Mouse (Mus musculus) kidney, postnatal 0 days (tissue): ENCODE results near the gene Gm11273. TPM values are rescaled to one million over a fixed set of nuclear protein-coding genes. Genes with fewer than 3 reads are reported as not detected.

Experiments
- ATAC-seq: fragments of 200-750 bp; cut with Nextera tagmentation; replicated peaks from 2 replicates; pipeline ENCODE4 v1.8.0; 2017; ENCODE audit warnings: low read depth, moderate number of reproducible peaks, moderate TSS enrichment, moderate library complexity; ENCODE audit not compliant: low FRiP score
- DNase-seq: peaks from one replicate; pipeline ENCODE4 v3.0.0-alpha.2; 2016; ENCODE audit warnings: low spot score
- H3K27ac ChIP-seq: fragments of 300-500 bp; sonication (generic); 2 replicates; pipeline ENCODE4 v1.5.1; 2014; ENCODE audit warnings: mild to moderate bottlenecking
- H3K27me3 ChIP-seq: fragments of 300-500 bp; sonication (generic); 2 replicates; pipeline ENCODE4 v1.6.1; 2014; ENCODE audit warnings: low read length, mixed read lengths; ENCODE audit not compliant: insufficient read depth
- H3K36me3 ChIP-seq: fragments of 300-500 bp; sonication (generic); 2 replicates; pipeline ENCODE4 v1.6.1; 2014; ENCODE audit warnings: low read length, mixed read lengths; ENCODE audit not compliant: insufficient read depth
- H3K4me1 ChIP-seq: fragments of 300-500 bp; sonication (generic); replicated peaks from 2 replicates; pipeline ENCODE4 v1.6.1; 2014; ENCODE audit warnings: antibody characterized with exemption, low read length, mixed read lengths; ENCODE audit not compliant: insufficient read depth
- H3K4me2 ChIP-seq: fragments of 300-500 bp; sonication (generic); 2 replicates; pipeline ENCODE4 v1.6.1; 2014; ENCODE audit warnings: mild to moderate bottlenecking, low read length, moderate library complexity, mixed read lengths
- H3K4me3 ChIP-seq: fragments of 300-500 bp; sonication (generic); replicated peaks from 2 replicates; pipeline ENCODE4 v1.5.1; 2014; ENCODE audit warnings: low read depth, low read length
- H3K9ac ChIP-seq: fragments of 300-500 bp; sonication (generic); 2 replicates; pipeline ENCODE4 v1.6.1; 2014; ENCODE audit warnings: low read depth, low read length
- H3K9me3 ChIP-seq: fragments of 300-500 bp; sonication (generic); replicated peaks from 2 replicates; pipeline ENCODE4 v1.6.1; 2016; ENCODE audit warnings: low read length, inconsistent platforms, mixed read lengths
- CTCF ChIP-seq: IDR thresholded peaks from 2 replicates; pipeline ENCODE4 v1.5.1; 2016; ENCODE audit warnings: antibody characterized with exemption, low read depth, mild to moderate bottlenecking, moderate library complexity
- WGBS: fragments of 180-500 bp; shearing (Covaris S2); extraction: QIAGEN DNeasy Blood & Tissue Kit; methylation state at CpG from one replicate; pipeline ENCODE4 v1.1.7; 2014; 5-methylcytosine and 5-hydroxymethylcytosine counted together
- polyA plus RNA-seq: library from polyadenylated mRNA; unstranded; fragments of >200 nt; fragmentation: Nextera tagmentation; extraction: Ambion mirVana; gene quantifications from 2 replicates; pipeline ENCODE4 v1.2.1, GENCODE M21; 2015

Gene Gm11273
- polyA plus RNA-seq, 1 experiment from 2014 or later = 18.1 TPM

DNA sequence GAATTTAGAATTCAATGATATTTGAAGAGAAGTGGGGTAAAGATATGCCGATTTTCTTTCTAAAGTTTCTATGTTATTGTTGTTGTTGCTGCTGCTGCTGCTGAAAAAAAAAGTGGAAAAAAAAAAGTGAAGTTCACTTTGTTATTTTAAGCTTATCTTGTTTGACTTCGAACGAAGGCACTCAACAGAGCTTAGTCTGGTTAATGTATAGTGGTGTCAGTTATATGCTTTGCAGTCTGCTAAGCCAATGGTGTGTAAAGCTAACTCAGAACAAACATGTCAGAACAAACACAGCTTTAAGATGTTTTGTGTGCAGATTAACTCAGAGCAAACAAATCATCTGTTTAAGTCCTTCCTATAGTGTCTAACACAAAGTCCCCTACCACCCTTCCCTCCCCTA is 47.1 kb downstream of the Gm11273 start:
- WGBS = 68% methylated on average over 3 of the region's 3 CpGs
- Histone ChIP-seq H3K4me2 (peak overlapping the region; percentile 61; the same call in 1 of the 2 replicates), H3K27ac (no peak overlapping the region), H3K27me3 (no peaks in the 10 kb centered on the region), H3K4me3 (no peak overlapping the region), H3K9ac (no peak overlapping the region), H3K36me3 (0 out of 2 replicates have a peak, but pooled peaks cover 4% of the 10 kb centered on the region), H3K9me3 (no peaks in the 10 kb centered on the region), H3K4me1 (no peaks in the 10 kb centered on the region)
- TF ChIP-seq CTCF = no peak
- ATAC-seq (no peak), DNase-seq (no peak)

DNA sequence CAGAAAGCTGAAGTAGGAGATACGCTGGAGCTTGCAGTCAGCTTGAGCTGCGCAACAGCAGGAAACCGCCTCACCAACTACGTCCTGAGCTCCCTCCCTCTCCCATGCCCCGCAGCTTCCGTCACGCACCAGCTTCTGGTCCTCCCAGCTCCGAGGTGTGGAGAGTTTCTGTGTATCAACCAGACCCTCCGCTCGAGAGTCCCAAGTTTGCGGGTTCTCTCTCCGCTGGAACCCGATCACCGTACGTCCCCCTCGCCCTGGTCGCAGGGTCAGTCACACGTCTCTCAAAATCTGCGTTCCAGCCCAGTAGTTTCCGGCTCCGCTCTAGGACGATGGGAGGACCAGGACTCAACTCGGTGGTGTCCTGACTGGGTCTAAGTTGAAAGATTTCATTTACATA is 47.8 kb downstream of the Gm11273 start, which contains the start of gene Zscan26:
Gene Zscan26, minus strand, starts transcription at position 282 of the 400 bp plus-strand sequence.
- Histone ChIP-seq H3K27ac (peak within 1 kb of the TSS; percentile 63), H3K27me3 (no peaks in the 10 kb centered on the region), H3K4me2 (peak within 1 kb of the TSS; percentile 61), H3K4me3 (peak within 1 kb of the TSS; percentile 53), H3K9me3 (no peaks in the 10 kb centered on the region), H3K4me1 (no peaks in the 10 kb centered on the region), H3K9ac (peak within 1 kb of the TSS; percentile 59), H3K36me3 (peaks cover 11% of the 10 kb centered on the region; the same call in 1 of the 2 replicates)
- peak; percentile 94 for ATAC-seq
- under 1% methylated on average over 23 of the region's 23 CpGs for WGBS
- DNase-seq = peak; percentile 89
- no peak for TF ChIP-seq CTCF

DNA sequence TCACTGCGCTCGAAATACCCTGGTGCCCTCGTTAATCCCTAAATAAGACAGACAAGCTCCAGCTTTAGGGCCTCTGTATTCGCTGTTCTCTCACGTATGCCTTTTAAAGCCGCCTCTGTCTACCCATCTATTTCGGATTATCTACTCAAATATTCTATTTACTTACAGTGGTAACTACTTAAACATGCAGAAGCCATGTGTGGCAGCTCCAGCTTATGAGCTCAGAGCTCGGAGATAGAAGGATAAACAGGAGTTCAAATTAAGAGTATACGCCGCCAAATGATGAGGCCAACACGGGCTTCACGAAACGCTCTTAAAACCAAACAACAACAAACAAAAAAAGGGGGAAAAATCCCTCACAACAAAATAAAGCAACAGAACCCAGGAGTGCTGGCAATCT is 48.2 kb downstream of the Gm11273 start:
- ATAC-seq (no peak), DNase-seq (peak; percentile 27)
- no peak for TF ChIP-seq CTCF
- Histone ChIP-seq H3K9ac (peak overlapping the region; percentile 59), H3K4me2 (peak overlapping the region; percentile 61), H3K4me1 (no peaks in the 10 kb centered on the region), H3K9me3 (no peaks in the 10 kb centered on the region), H3K4me3 (peak overlapping the region; percentile 53), H3K27ac (peak overlapping the region; percentile 63; the same call in 1 of the 2 replicates), H3K27me3 (no peaks in the 10 kb centered on the region), H3K36me3 (peaks cover 11% of the 10 kb centered on the region; the same call in 1 of the 2 replicates)
- WGBS = 2% methylated on average over 13 of the region's 13 CpGs

Other genes starting within 250 kb of the Gm11273 start
- not detected in 2 replicates for gene Gpx5, start 208.7 kb downstream of the Gm11273 start, polyA plus RNA-seq
- gene Gpx6, start 189.3 kb downstream of the Gm11273 start, polyA plus RNA-seq = 57.5 and 67.8 TPM in 2 replicates
- gene Olfr1367, start 154.5 kb downstream of the Gm11273 start, polyA plus RNA-seq = not detected in 2 replicates
- gene Zscan12, start 138.6 kb downstream of the Gm11273 start, polyA plus RNA-seq = 9.7 and 10.0 TPM in 2 replicates
- 64.7 and 65.4 TPM in 2 replicates for gene Zkscan3, start 98.7 kb downstream of the Gm11273 start, polyA plus RNA-seq
- gene Pgbd1, start 60.4 kb downstream of the Gm11273 start, polyA plus RNA-seq = 2.0 and 2.5 TPM in 2 replicates
- gene Zscan26, start 47.7 kb downstream of the Gm11273 start, polyA plus RNA-seq = 21.1 and 23.2 TPM in 2 replicates
- 3.4 and 3.7 TPM in 2 replicates for gene Nkapl, start 32.9 kb downstream of the Gm11273 start, polyA plus RNA-seq
- 4.0 and 4.3 TPM in 2 replicates for gene Zkscan4, start 22.5 kb downstream of the Gm11273 start, polyA plus RNA-seq
- gene Gm10065, start 22.0 kb downstream of the Gm11273 start, polyA plus RNA-seq = not detected in 2 replicates
- 0.43 TPM in 2 replicates for gene AK157302, start 6.2 kb downstream of the Gm11273 start, polyA plus RNA-seq
- 4.6 and 5.0 TPM in 2 replicates for gene Zkscan8, start 29.7 kb upstream of the Gm11273 start, polyA plus RNA-seq
- gene Olfr1366, start 41.4 kb upstream of the Gm11273 start, polyA plus RNA-seq = 0.11 and 0.13 TPM in 2 replicates
- gene Olfr1535, start 58.5 kb upstream of the Gm11273 start, polyA plus RNA-seq = not detected in 2 replicates
- not detected in 2 replicates for gene Olfr1364, start 80.3 kb upstream of the Gm11273 start, polyA plus RNA-seq
- not detected in 2 replicates for gene Olfr1362, start 112.6 kb upstream of the Gm11273 start, polyA plus RNA-seq
- gene Olfr11, start 141.1 kb upstream of the Gm11273 start, polyA plus RNA-seq = not detected in 2 replicates
- not detected in 2 replicates for gene Olfr1361, start 162.0 kb upstream of the Gm11273 start, polyA plus RNA-seq
- gene Olfr1360, start 176.0 kb upstream of the Gm11273 start, polyA plus RNA-seq = not detected in 2 replicates
- not detected in 2 replicates for gene Olfr1359, start 196.7 kb upstream of the Gm11273 start, polyA plus RNA-seq
- 2.1 and 3.7 TPM in 2 replicates for gene Hist1h2bl, start 214.7 kb upstream of the Gm11273 start, polyA plus RNA-seq
- 21.2 and 27.1 TPM in 2 replicates for gene Hist1h2ai, start 215.0 kb upstream of the Gm11273 start, polyA plus RNA-seq
- gene Hist1h3h, start 216.2 kb upstream of the Gm11273 start, polyA plus RNA-seq = 5.6 and 7.2 TPM in 2 replicates
- 2.1 and 2.4 TPM in 2 replicates for gene Hist1h2bm, start 220.6 kb upstream of the Gm11273 start, polyA plus RNA-seq
- gene Hist1h4j, start 233.6 kb upstream of the Gm11273 start, polyA plus RNA-seq = 0.34 and 0.65 TPM in 2 replicates
- gene Hist1h4k, start 249.1 kb upstream of the Gm11273 start, polyA plus RNA-seq = 2.0 and 3.0 TPM in 2 replicates